Mouse (Mus musculus): ENCODE results near the gene Lpcat3. TPM values are rescaled to one million over a fixed set of nuclear protein-coding genes. Genes with fewer than 3 reads are reported as not detected.
"Not testable (repeated sequence)": the region's sequence is repeated elsewhere in the genome, so short reads cannot be mapped to it uniquely, and the experiment has no call there.

Gene Lpcat3
- polyA plus RNA-seq, 1 experiment: not detected

- H3K4me1 ChIP-seq (ENCODE audit: control insufficient read depth, insufficient read depth, low read length): peaks cover 2% of the 10 kb centered on the region
- H3K4me3 ChIP-seq (ENCODE audit: insufficient read depth, low read depth, low read length): no peak overlapping the region
- 69% methylated on average over 6 of the region's 6 CpGs for WGBS
- no peak for TF ChIP-seq POLR2A (IDR thresholded peaks at IDR 0.05; ENCODE audit: insufficient read depth, low read depth, low read length)
- no peak for TF ChIP-seq CTCF (IDR thresholded peaks at IDR 0.05; ENCODE audit: insufficient read depth, low read depth, low read length)
- H3K27ac ChIP-seq (ENCODE audit: insufficient read depth, low read depth, low read length): no peak overlapping the region
Measured at GRCm38 (mm10) chr6:124672100-124672499, 9.3 kb downstream of the Lpcat3 start.

- Histone ChIP-seq H3K4me1 (ENCODE audit: control insufficient read depth, insufficient read depth, low read length) (peaks cover 2% of the 10 kb centered on the region; the same call in 1 of the 2 replicates), H3K4me3 (ENCODE audit: insufficient read depth, low read depth, low read length) (no peak overlapping the region), H3K27ac (ENCODE audit: insufficient read depth, low read depth, low read length) (no peak overlapping the region)
- WGBS: 53% methylated on average over 9 of the region's 9 CpGs
- TF ChIP-seq POLR2A (IDR thresholded peaks at IDR 0.05; ENCODE audit: insufficient read depth, low read depth, low read length) (no peak), CTCF (IDR thresholded peaks at IDR 0.05; ENCODE audit: insufficient read depth, low read depth, low read length) (no peak)
Measured at GRCm38 (mm10) chr6:124673619-124674018, 10.8 kb downstream of the Lpcat3 start.

- H3K4me1 ChIP-seq (ENCODE audit: control insufficient read depth, insufficient read depth, low read length): peaks cover 2% of the 10 kb centered on the region; the same call in 1 of the 2 replicates
- 97% methylated on average over 7 of the region's 7 CpGs for WGBS
- no peak overlapping the region for H3K27ac ChIP-seq (ENCODE audit: insufficient read depth, low read depth, low read length)
- no peak overlapping the region for H3K4me3 ChIP-seq (ENCODE audit: insufficient read depth, low read depth, low read length)
- TF ChIP-seq POLR2A (IDR thresholded peaks at IDR 0.05; ENCODE audit: insufficient read depth, low read depth, low read length) (no peak), CTCF (IDR thresholded peaks at IDR 0.05; ENCODE audit: insufficient read depth, low read depth, low read length) (no peak)
Measured at GRCm38 (mm10) chr6:124674591-124674990, 11.8 kb downstream of the Lpcat3 start.

- 88% methylated on average over 6 of the region's 6 CpGs for WGBS
- Histone ChIP-seq H3K27ac (ENCODE audit: insufficient read depth, low read depth, low read length) (no peak overlapping the region), H3K4me1 (ENCODE audit: control insufficient read depth, insufficient read depth, low read length) (peaks cover 2% of the 10 kb centered on the region; the same call in 1 of the 2 replicates), H3K4me3 (ENCODE audit: insufficient read depth, low read depth, low read length) (no peak overlapping the region)
- TF ChIP-seq CTCF (IDR thresholded peaks at IDR 0.05; ENCODE audit: insufficient read depth, low read depth, low read length) (no peak), POLR2A (IDR thresholded peaks at IDR 0.05; ENCODE audit: insufficient read depth, low read depth, low read length) (no peak)
Measured at GRCm38 (mm10) chr6:124676171-124676570, 13.3 kb downstream of the Lpcat3 start.

DNA sequence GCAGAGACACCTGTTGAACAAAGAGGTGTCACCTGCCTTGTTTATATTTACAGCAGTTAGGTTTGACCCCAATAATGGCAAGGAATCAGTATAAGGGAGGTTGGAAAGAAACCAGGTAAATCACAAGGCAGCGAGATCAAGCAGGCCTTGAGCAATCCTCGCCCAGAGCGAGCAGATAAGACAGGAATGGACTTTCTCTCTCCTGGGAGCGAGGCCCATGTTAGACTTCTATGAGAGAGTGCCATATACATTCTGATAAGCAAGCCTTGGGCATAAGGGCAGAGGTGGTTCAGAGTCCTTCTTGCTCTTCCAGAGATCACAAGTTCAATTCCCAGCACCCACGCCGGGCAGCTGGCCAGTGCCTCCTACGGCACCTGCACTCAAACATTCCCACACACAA is 15.9 kb downstream of the Lpcat3 start:
- 98% methylated on average over 7 of the region's 7 CpGs for WGBS
- Histone ChIP-seq H3K27ac (ENCODE audit: insufficient read depth, low read depth, low read length) (no peak overlapping the region), H3K4me3 (ENCODE audit: insufficient read depth, low read depth, low read length) (no peak overlapping the region), H3K4me1 (ENCODE audit: control insufficient read depth, insufficient read depth, low read length) (0 out of 2 replicates have a peak, but pooled peaks cover under 1% of the 10 kb centered on the region)
- TF ChIP-seq CTCF (IDR thresholded peaks at IDR 0.05; ENCODE audit: insufficient read depth, low read depth, low read length): no peak
- TF ChIP-seq POLR2A (IDR thresholded peaks at IDR 0.05; ENCODE audit: insufficient read depth, low read depth, low read length): no peak

GRCm38 (mm10) chr6:124679486-124679885 is 16.7 kb downstream of the Lpcat3 start:
- no peak overlapping the region for H3K27ac ChIP-seq (ENCODE audit: insufficient read depth, low read depth, low read length)
- 83% methylated on average over 3 of the region's 3 CpGs for WGBS
- TF ChIP-seq POLR2A (IDR thresholded peaks at IDR 0.05; ENCODE audit: insufficient read depth, low read depth, low read length): no peak
- TF ChIP-seq CTCF (IDR thresholded peaks at IDR 0.05; ENCODE audit: insufficient read depth, low read depth, low read length): no peak
- H3K4me3 ChIP-seq (ENCODE audit: insufficient read depth, low read depth, low read length): no peak overlapping the region
- 0 out of 2 replicates have a peak, but pooled peaks cover 2% of the 10 kb centered on the region for H3K4me1 ChIP-seq (ENCODE audit: control insufficient read depth, insufficient read depth, low read length)

GRCm38 (mm10) chr6:124682291-124682690 is 19.5 kb downstream of the Lpcat3 start:
- H3K27ac ChIP-seq (ENCODE audit: insufficient read depth, low read depth, low read length); H3K4me3 ChIP-seq (ENCODE audit: insufficient read depth, low read depth, low read length); H3K4me1 ChIP-seq (ENCODE audit: control insufficient read depth, insufficient read depth, low read length): not testable (repeated sequence)
- 67% methylated on average over 6 of the region's 6 CpGs for WGBS

DNA sequence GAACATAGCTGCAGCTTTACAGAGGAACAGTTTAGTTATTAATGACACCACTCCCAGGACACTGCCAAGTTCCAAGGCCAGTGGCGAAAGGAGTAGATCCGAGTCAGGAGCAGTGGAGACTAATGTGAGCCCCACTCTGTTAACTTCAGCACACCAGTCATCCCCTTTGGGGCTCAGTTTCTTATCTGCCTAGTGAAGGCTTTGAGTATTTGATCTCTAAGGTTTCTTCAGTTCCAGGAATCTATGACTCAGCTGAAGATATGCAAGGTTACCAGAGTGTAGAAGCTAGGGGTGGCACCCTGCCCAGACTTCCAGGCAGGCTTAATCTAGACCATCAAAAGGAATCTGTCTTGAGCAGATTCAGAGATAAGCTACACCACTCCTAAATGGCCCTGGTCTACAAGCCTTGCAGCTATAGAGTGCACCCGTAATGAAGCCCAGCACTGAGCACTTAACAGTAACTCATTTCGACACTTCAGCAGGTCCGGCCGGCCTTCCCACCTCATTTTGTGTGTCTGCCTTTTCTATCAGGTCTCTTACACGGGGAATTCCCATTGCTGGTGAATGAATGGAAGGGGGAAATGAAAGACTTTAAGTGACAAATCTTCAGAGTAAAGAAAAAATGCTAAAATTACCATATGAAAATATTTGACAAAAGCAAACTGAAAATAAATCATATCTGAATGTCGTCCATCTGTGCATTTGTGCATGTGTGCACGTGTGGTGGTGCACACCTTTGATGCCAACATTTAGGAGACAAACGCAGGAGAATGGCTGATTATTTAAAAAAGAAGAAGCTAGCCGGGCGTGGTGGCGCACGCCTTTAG is 21.0 kb downstream of the Lpcat3 start:
- 78% methylated on average over 14 of the region's 14 CpGs for WGBS
- no peak overlapping the region for H3K27ac ChIP-seq (ENCODE audit: insufficient read depth, low read depth, low read length)
- no peak overlapping the region for H3K4me3 ChIP-seq (ENCODE audit: insufficient read depth, low read depth, low read length)
- TF ChIP-seq CTCF (IDR thresholded peaks at IDR 0.05; ENCODE audit: insufficient read depth, low read depth, low read length): no peak
- H3K4me1 ChIP-seq (ENCODE audit: control insufficient read depth, insufficient read depth, low read length): 0 out of 2 replicates have a peak, but pooled peaks cover 4% of the 10 kb centered on the region

DNA sequence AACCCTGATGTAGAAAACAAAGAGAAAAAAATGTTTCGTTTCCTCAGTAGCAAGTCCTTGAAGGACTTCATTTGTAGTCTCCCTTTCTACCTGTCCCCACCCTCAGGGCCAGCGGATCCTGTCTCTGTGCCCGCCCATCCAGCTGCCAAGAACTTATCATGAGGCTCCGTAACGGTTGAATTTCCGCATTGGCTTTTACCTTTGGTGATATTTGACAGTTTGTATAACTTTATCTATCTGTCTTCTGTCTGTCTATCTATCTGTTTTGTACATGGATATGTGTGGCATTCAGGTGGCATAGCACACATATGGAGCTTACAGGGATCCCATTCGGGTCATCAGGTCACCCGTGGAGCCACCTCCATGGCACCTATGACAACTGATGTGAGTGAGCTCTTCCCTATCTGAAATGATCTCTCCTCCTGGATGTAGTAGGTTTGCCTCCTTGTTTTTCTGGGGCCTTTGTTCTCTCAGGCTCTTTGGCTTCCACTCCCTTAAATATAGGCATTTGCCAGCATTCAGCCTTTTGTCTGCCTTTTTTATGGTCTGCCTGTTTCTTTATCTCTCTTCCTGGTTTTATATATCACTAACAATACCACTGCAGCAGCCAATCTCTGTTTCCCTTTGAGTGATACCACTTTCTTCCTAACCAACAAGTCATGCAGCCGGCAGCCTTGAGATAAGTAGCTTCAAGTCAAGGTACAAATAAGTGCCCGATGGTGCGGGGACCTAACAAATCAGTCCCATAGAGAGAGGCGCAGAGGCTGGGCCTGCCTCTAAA is 23.0 kb downstream of the Lpcat3 start:
- H3K27ac ChIP-seq (ENCODE audit: insufficient read depth, low read depth, low read length): no peak overlapping the region
- TF ChIP-seq CTCF (IDR thresholded peaks at IDR 0.05; ENCODE audit: insufficient read depth, low read depth, low read length) (no peak), POLR2A (IDR thresholded peaks at IDR 0.05; ENCODE audit: insufficient read depth, low read depth, low read length) (no peak)
- H3K4me3 ChIP-seq (ENCODE audit: insufficient read depth, low read depth, low read length): no peak overlapping the region
- H3K4me1 ChIP-seq (ENCODE audit: control insufficient read depth, insufficient read depth, low read length): 0 out of 2 replicates have a peak, but pooled peaks cover 4% of the 10 kb centered on the region
- WGBS: 90% methylated on average over 12 of the region's 12 CpGs

GRCm38 (mm10) chr6:124686644-124687043 is 23.8 kb downstream of the Lpcat3 start:
- 79% methylated on average over 1 of the region's 1 CpGs for WGBS
- not testable (repeated sequence) for H3K27ac ChIP-seq (ENCODE audit: insufficient read depth, low read depth, low read length); H3K4me3 ChIP-seq (ENCODE audit: insufficient read depth, low read depth, low read length); H3K4me1 ChIP-seq (ENCODE audit: control insufficient read depth, insufficient read depth, low read length)
